Mouse (Mus musculus) forebrain, postnatal 0 days (tissue): ENCODE measurements at regions not wholly inside any gene's neighbourhood (a gene's known extent, or its start where the extent isn't known, plus 50 kb on each side); places are given as distances from the start of the nearest gene placed in this dataset.

Experiments
- ATAC-seq: fragments of 200-750 bp; cut with Nextera tagmentation; 2 replicates; pipeline ENCODE4 v1.8.0; 2017; ENCODE audit warnings: mild to moderate bottlenecking, moderate library complexity
- DNase-seq: peaks from one replicate; pipeline ENCODE4 v3.0.0-alpha.2; 2015
- H3K27ac ChIP-seq: fragments of 300-500 bp; sonication (generic); 2 replicates; pipeline ENCODE4 v1.5.1; 2014; ENCODE audit warnings: low read depth, mild to moderate bottlenecking, antibody characterized with exemption, low read length, moderate library complexity, mixed read lengths
- H3K27me3 ChIP-seq: fragments of 300-500 bp; sonication (generic); 2 replicates; pipeline ENCODE4 v1.6.1; 2014; ENCODE audit warnings: mild to moderate bottlenecking, low read length, mixed read lengths; ENCODE audit not compliant: insufficient read depth
- H3K36me3 ChIP-seq: fragments of 300-500 bp; sonication (generic); 2 replicates; pipeline ENCODE4 v1.6.1; 2014; ENCODE audit warnings: mild to moderate bottlenecking, moderate library complexity; ENCODE audit not compliant: insufficient read depth
- H3K4me1 ChIP-seq: fragments of 300-500 bp; sonication (generic); 2 replicates; pipeline ENCODE4 v1.6.1; 2014; ENCODE audit warnings: antibody characterized with exemption; ENCODE audit not compliant: insufficient read depth
- H3K4me2 ChIP-seq: fragments of 300-500 bp; sonication (generic); 2 replicates; pipeline ENCODE4 v1.6.1; 2014; ENCODE audit warnings: low read depth, mild to moderate bottlenecking, moderate library complexity
- H3K4me3 ChIP-seq: fragments of 300-500 bp; sonication (generic); 2 replicates; pipeline ENCODE4 v1.5.1; 2014; ENCODE audit warnings: low read depth, low read length, mixed read lengths
- H3K9ac ChIP-seq: fragments of 300-500 bp; sonication (generic); 2 replicates; pipeline ENCODE4 v1.6.1; 2014; ENCODE audit warnings: mild to moderate bottlenecking
- H3K9me3 ChIP-seq: fragments of 300-500 bp; sonication (generic); 2 replicates; pipeline ENCODE4 v1.6.1; 2016; ENCODE audit warnings: low read length
- CTCF ChIP-seq: sonication (generic); IDR thresholded peaks from 2 replicates; pipeline ENCODE4 v1.5.1; 2016; ENCODE audit warnings: antibody characterized with exemption, control low read depth, low read depth
- WGBS: fragments of 180-500 bp; shearing (Covaris S2); extraction: QIAGEN DNeasy Blood & Tissue Kit; methylation state at CpG from one replicate; pipeline ENCODE4 v1.1.7; 2014; 5-methylcytosine and 5-hydroxymethylcytosine counted together

- 93% methylated on average over 4 of the region's 4 CpGs for WGBS
- Histone ChIP-seq H3K4me1 (no peaks in the 10 kb centered on the region), H3K4me2 (no peak overlapping the region), H3K9ac (no peak overlapping the region), H3K27ac (no peak overlapping the region), H3K27me3 (no peaks in the 10 kb centered on the region), H3K4me3 (no peak overlapping the region), H3K36me3 (no peaks in the 10 kb centered on the region), H3K9me3 (no peaks in the 10 kb centered on the region)
- TF ChIP-seq CTCF, result no peak
- DNase-seq (no peak), ATAC-seq (no peak)
Observed at GRCm38 (mm10) chr2:74391064-74391463, 188.2 kb downstream of the Lnpk start.

- no peak overlapping the region for H3K4me2 ChIP-seq
- WGBS, result 78% methylated on average over 5 of the region's 5 CpGs
- DNase-seq (no peak), ATAC-seq (no peak)
- H3K4me3 ChIP-seq, result no peak overlapping the region
- no peak overlapping the region for H3K9ac ChIP-seq
- TF ChIP-seq CTCF, result no peak
- no peaks in the 10 kb centered on the region for H3K9me3 ChIP-seq
- H3K4me1 ChIP-seq, result no peaks in the 10 kb centered on the region
- no peak overlapping the region for H3K27ac ChIP-seq
- no peaks in the 10 kb centered on the region for H3K27me3 ChIP-seq
- no peaks in the 10 kb centered on the region for H3K36me3 ChIP-seq
Observed at GRCm38 (mm10) chr2:74388078-74388477, 191.2 kb downstream of the Lnpk start.

- Histone ChIP-seq H3K9me3 (no peaks in the 10 kb centered on the region), H3K27me3 (no peaks in the 10 kb centered on the region), H3K36me3 (no peaks in the 10 kb centered on the region), H3K4me2 (no peak overlapping the region), H3K27ac (no peak overlapping the region), H3K4me1 (no peaks in the 10 kb centered on the region), H3K4me3 (no peak overlapping the region), H3K9ac (no peak overlapping the region)
- no peak for DNase-seq
- no peak for TF ChIP-seq CTCF
- WGBS, result 87% methylated on average over 1 of the region's 1 CpGs
- no peak for ATAC-seq
Observed at GRCm38 (mm10) chr2:74384918-74385317, 194.3 kb downstream of the Lnpk start.

- H3K4me2 ChIP-seq, result no peak overlapping the region
- no peaks in the 10 kb centered on the region for H3K4me1 ChIP-seq
- ATAC-seq (no peak), DNase-seq (no peak)
- no peak overlapping the region for H3K9ac ChIP-seq
- H3K4me3 ChIP-seq, result no peak overlapping the region
- TF ChIP-seq CTCF, result no peak
- H3K27ac ChIP-seq, result no peak overlapping the region
- 86% methylated on average over 7 of the region's 7 CpGs for WGBS
- H3K36me3 ChIP-seq, result no peaks in the 10 kb centered on the region
- H3K27me3 ChIP-seq, result no peaks in the 10 kb centered on the region
- no peaks in the 10 kb centered on the region for H3K9me3 ChIP-seq
Observed at GRCm38 (mm10) chr2:74380574-74381287, 198.5 kb downstream of the Lnpk start.

GRCm38 (mm10) chr2:74378709-74379108 is 200.5 kb downstream of the Lnpk start:
- Histone ChIP-seq H3K27ac (no peak overlapping the region), H3K4me2 (no peak overlapping the region), H3K36me3 (no peaks in the 10 kb centered on the region), H3K4me3 (no peak overlapping the region), H3K9ac (no peak overlapping the region), H3K4me1 (no peaks in the 10 kb centered on the region), H3K9me3 (no peaks in the 10 kb centered on the region), H3K27me3 (no peaks in the 10 kb centered on the region)
- no peak for TF ChIP-seq CTCF
- 94% methylated on average over 3 of the region's 3 CpGs for WGBS
- no peak for DNase-seq
- no peak for ATAC-seq

GRCm38 (mm10) chr2:74373938-74374337 is 205.3 kb downstream of the Lnpk start:
- Histone ChIP-seq H3K27me3 (no peaks in the 10 kb centered on the region), H3K9me3 (no peaks in the 10 kb centered on the region), H3K36me3 (no peaks in the 10 kb centered on the region), H3K9ac (no peak overlapping the region), H3K4me2 (no peak overlapping the region), H3K4me1 (no peaks in the 10 kb centered on the region), H3K27ac (no peak overlapping the region), H3K4me3 (no peak overlapping the region)
- no peak for TF ChIP-seq CTCF
- 78% methylated on average over 1 of the region's 1 CpGs for WGBS
- DNase-seq (no peak), ATAC-seq (no peak)

GRCm38 (mm10) chr2:74373056-74373455 is 206.2 kb downstream of the Lnpk start:
- no peak overlapping the region for H3K9ac ChIP-seq
- no peaks in the 10 kb centered on the region for H3K27me3 ChIP-seq
- no peak for TF ChIP-seq CTCF
- H3K27ac ChIP-seq, result no peak overlapping the region
- no peak overlapping the region for H3K4me2 ChIP-seq
- WGBS, result 34% methylated on average over 4 of the region's 4 CpGs
- no peak for DNase-seq
- H3K9me3 ChIP-seq, result no peaks in the 10 kb centered on the region
- no peak for ATAC-seq
- no peak overlapping the region for H3K4me3 ChIP-seq
- no peaks in the 10 kb centered on the region for H3K4me1 ChIP-seq
- H3K36me3 ChIP-seq, result no peaks in the 10 kb centered on the region
